Mouse (Mus musculus) urinary bladder, postnatal 0 days (tissue): ENCODE results near the gene Ncoa6. TPM values are rescaled to one million over a fixed set of nuclear protein-coding genes. Genes with fewer than 3 reads are reported as not detected.

ENCODE experiments used
- microRNA counts: library from miRNA; unstranded; fragments of <30 nt; microRNA quantifications from one replicate; lab custom pipeline; 2016
- microRNA-seq: library from miRNA; unstranded; fragments of <30 nt; microRNA quantifications from one replicate; pipeline ENCODE4, GENCODE M21; 2016
- polyA plus RNA-seq: library from polyadenylated mRNA; unstranded; fragments of >200 nt; fragmentation: Nextera tagmentation; extraction: Ambion mirVana; gene quantifications from 2 replicates; pipeline ENCODE4 v1.2.1, GENCODE M21; 2015

Gene Ncoa6
- polyA plus RNA-seq: 12.9 and 13.5 TPM in 2 replicates

DNA sequence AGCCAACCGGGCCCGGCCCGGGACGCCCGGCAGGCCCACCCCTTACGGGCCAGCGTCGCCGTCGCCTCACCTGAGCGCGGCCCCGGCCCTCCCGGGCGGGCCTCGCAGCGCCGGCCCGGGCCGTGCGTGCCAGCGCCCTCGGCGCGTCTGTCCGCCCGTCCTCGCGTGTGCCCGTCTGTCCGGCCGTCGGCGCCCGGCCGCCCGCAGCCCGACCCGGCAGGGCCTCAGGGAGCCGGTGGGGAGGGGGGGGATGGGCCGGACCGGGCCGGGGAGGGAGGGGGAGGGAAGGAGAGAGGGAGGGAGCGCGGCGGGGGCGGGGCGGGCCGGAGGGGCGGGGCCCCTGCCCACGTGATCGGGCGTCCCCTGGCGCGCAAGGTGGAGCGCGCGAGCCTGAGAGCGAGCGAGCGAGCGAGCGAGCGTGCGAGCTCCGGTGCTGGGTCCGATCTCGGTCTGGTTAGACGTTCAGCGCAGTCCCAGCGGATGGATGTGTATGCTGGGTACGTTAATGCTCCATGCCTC is at the start of gene Ncoa6:
Gene Ncoa6, minus strand, starts transcription at position 325 of the 519 bp plus-strand sequence.

DNA sequence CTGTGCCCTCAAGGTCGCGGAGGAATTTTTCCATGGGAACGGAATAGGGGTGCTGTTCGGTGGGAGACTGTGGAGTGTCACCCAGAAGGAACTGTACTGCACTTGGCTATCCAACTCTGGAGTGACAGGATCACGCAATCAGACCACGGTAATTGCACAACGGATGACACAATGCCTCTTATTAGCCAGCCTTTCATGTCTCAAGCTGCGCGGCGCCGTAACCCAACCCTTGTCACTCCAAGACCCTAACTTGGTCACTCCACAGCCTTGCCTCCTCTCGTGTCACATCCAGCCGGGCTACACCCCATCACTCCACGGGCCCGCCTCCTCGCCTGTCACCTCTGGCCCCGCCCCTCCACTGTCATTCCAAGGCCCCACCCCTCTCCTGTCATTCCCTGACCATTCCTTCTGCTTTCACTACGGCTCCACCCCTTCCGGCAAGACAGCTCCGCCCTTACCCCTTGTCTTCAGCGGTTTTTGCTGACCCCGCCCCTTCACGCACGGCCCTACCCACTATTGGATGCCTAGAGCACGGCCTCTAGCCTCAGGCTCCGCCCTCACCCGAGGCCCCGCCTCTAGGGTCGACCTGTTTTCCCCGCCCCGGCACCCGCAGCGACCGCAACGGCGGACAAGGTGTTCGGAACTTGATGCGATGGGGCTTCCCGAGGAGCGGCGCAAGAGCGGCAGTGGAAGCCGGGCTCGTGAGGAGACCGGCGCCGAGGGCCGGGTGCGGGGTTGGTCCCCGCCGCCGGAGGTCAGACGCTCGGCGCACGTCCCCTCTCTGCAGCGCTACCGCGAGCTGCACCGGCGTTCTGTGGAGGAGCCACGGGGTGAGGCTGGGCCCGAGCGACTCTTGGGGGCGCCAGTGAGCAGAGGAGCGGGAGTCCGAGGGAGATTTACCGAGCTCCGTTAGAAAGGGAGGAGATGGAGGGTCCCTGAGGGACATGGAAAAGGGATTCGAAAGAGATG is 44.0 kb upstream of the Ncoa6 start, which contains the start of the genes Acss2 and Ggt7:
Gene Acss2, plus strand, starts transcription at position 494 of the 969 bp plus-strand sequence.
Gene Ggt7, minus strand, starts transcription at position 783 of the 969 bp plus-strand sequence.

DNA sequence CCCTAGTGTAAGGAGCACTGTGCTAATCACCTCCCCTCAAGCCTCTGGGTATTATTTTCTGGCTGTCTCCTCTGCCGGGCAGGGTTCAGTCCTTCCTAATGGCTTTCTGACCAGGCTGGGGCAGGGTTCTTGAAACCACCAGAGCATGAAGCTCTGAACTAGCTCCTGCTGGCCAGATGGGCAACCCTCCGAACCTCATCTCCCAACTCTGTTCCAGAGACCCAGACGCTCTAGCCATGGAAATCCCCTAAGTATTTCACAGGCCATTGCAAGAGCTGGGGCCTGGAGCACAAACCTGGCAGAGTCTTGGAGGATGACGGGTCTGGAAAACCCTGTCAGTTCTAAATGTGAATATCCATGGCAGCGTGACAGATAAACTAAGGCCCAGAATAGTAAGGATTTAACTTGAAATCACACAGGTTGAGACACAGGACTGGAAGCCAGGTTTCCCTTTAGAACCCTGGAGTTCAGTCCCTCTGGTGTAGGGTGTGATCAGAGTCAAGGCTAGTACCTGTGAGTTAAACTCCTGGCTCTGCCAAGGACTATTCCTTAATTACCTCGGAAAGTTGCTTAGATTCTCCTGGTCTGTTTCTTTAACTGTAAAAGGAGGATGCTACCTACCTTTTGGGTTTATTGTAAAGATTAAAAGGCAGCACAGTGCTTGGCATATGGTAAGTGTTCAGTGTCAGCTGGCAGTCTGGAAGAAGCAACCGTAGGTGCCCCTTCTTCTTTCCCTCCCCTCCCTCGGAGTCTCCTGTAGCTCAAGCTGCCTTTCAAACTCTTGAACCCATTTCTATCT is 93.2 kb downstream of the Ncoa6 start, which contains the start of gene Trp53inp2:
Gene Trp53inp2, plus strand, starts transcription at position 799 of the 799 bp plus-strand sequence.

DNA sequence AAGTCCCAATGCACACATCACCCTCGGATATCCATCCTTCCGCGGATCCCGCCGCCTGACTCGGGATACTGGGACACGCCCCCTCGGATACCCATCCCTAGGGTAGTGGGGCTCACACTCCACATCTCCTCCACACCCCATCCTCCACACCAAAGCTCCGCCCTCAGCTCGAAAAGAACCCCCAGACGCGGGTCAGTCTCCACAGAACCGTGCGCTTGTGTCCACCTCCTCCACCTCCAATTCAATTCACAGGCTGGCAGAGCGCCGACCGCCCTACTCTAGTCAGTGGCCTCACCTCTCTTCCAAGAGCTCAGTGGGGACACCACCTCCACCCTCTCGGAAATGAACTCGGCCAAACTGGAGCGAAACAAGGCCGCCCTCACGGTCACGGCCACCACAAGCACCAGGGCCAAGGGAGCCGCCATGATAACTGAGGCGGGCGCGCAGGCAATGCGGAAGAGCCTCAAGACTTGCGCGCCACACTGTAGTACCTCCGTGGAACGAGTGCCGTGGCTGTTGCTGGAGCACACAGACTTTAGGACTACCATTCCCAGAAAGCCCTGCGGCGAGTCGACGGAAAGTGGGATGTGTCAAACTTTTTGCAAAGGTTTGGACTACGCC is 116.6 kb downstream of the Ncoa6 start, which contains the start of gene Pigu:
Gene Pigu, minus strand, starts transcription at position 460 of the 621 bp plus-strand sequence.

MicroRNAs within 50 kb of the gene (microRNA counts, 519-probe panel; counts per million panel counts)
- not detected for microRNA mmu-miR-695 (lab: Ali Mortazavi, UCI)

Small RNAs within 50 kb of the gene (microRNA-seq; reads per million reads assigned to microRNA genes)
- gene Mir695: not detected

Other genes starting within 250 kb of the Ncoa6 start
- 435 and 443 TPM in 2 replicates for gene Dynlrb1, start 237.4 kb downstream of the Ncoa6 start, polyA plus RNA-seq
- 243 and 273 TPM in 2 replicates for gene Map1lc3a, start 197.6 kb downstream of the Ncoa6 start, polyA plus RNA-seq
- 25.1 and 26.4 TPM in 2 replicates for gene Pigu, start 116.5 kb downstream of the Ncoa6 start, polyA plus RNA-seq
- 27.1 and 35.5 TPM in 2 replicates for gene Trp53inp2, start 92.8 kb downstream of the Ncoa6 start, polyA plus RNA-seq
- 8.3 and 9.9 TPM in 2 replicates for gene Acss2, start 44.1 kb upstream of the Ncoa6 start, polyA plus RNA-seq
- 1.9 and 2.7 TPM in 2 replicates for gene Ggt7, start 44.3 kb upstream of the Ncoa6 start, polyA plus RNA-seq
- gene Gss, start 118.9 kb upstream of the Ncoa6 start, polyA plus RNA-seq: 17.9 and 18.7 TPM in 2 replicates
- 0.11 and 0.23 TPM in 2 replicates for gene Myh7b, start 137.3 kb upstream of the Ncoa6 start, polyA plus RNA-seq
- gene Trpc4ap, start 218.5 kb upstream of the Ncoa6 start, polyA plus RNA-seq: 67.5 and 69.9 TPM in 2 replicates